Mouse (Mus musculus): ENCODE measurements around the gene Lrrc18. TPM values are rescaled to one million over a fixed set of nuclear protein-coding genes. Genes with fewer than 3 reads are reported as not detected.

The Lrrc18 gene
- 0.23 and 0.39 TPM in 2 replicates for polyA plus RNA-seq (2016; fragmentation: Nextera tagmentation; extraction: Ambion mirVana)

GRCm38 (mm10) chr14:32991082-32991481 is at the start of gene Lrrc18:
Gene Lrrc18, plus strand, starts transcription at chr14:32991382.
- whole genome bisulfite sequencing = 89% methylated on average over 2 of the region's 2 CpGs
- Histone ChIP-seq H3K36me3 (no peaks in the 10 kb centered on the region), H3K27me3 (ENCODE audit: insufficient read depth, poor library complexity, severe bottlenecking) (0 out of 2 replicates have a peak, but pooled peaks cover 3% of the 10 kb centered on the region), H3K27ac (no peak within 1 kb of the TSS), H3K4me3 (no peak within 1 kb of the TSS), H3K9me3 (no peaks in the 10 kb centered on the region), H3K4me1 (peaks cover 16% of the 10 kb centered on the region)
- peak; percentile 7 for DNase-seq (ENCODE audit: low spot score)

- DNase-seq (ENCODE audit: low spot score) = no peak
- 87% methylated on average over 2 of the region's 2 CpGs for WGBS
- H3K4me3 ChIP-seq = no peak overlapping the region
- no peaks in the 10 kb centered on the region for H3K36me3 ChIP-seq
- peaks cover 15% of the 10 kb centered on the region for H3K4me1 ChIP-seq
- peaks cover 6% of the 10 kb centered on the region; the same call in 1 of the 2 replicates for H3K27me3 ChIP-seq (ENCODE audit: insufficient read depth, poor library complexity, severe bottlenecking)
- H3K27ac ChIP-seq = no peak overlapping the region
- no peaks in the 10 kb centered on the region for H3K9me3 ChIP-seq
These were observed 43.7 kb upstream of the Lrrc18 start for GRCm38 (mm10) chr14:32947512-32947911.

- 60% methylated on average over 20 of the region's 20 CpGs for WGBS
- peaks cover 15% of the 10 kb centered on the region for H3K4me1 ChIP-seq
- H3K9me3 ChIP-seq = no peaks in the 10 kb centered on the region
- H3K27ac ChIP-seq = peak overlapping the region; percentile 64; the same call in 1 of the 2 replicates
- H3K4me3 ChIP-seq = no peak overlapping the region
- DNase-seq (ENCODE audit: low spot score) = peak; percentile 83
- H3K36me3 ChIP-seq = no peaks in the 10 kb centered on the region
- peaks cover 11% of the 10 kb centered on the region for H3K27me3 ChIP-seq (ENCODE audit: insufficient read depth, poor library complexity, severe bottlenecking)
These were observed 40.6 kb upstream of the Lrrc18 start for GRCm38 (mm10) chr14:32950312-32951301.

GRCm38 (mm10) chr14:32956486-32956885 is 34.7 kb upstream of the Lrrc18 start:
- WGBS = 74% methylated on average over 8 of the region's 8 CpGs
- no peak for DNase-seq (ENCODE audit: low spot score)
- H3K27ac ChIP-seq = no peak overlapping the region; the same call in 1 of the 2 replicates
- H3K4me3 ChIP-seq = no peak overlapping the region
- H3K27me3 ChIP-seq (ENCODE audit: insufficient read depth, poor library complexity, severe bottlenecking) = peaks cover 11% of the 10 kb centered on the region
- H3K9me3 ChIP-seq = no peaks in the 10 kb centered on the region
- no peaks in the 10 kb centered on the region for H3K36me3 ChIP-seq
- peaks cover 42% of the 10 kb centered on the region for H3K4me1 ChIP-seq

- WGBS = 48% methylated on average over 8 of the region's 8 CpGs
- no peak for DNase-seq (ENCODE audit: low spot score)
- H3K9me3 ChIP-seq = no peaks in the 10 kb centered on the region
- H3K4me1 ChIP-seq = peaks cover 48% of the 10 kb centered on the region
- H3K36me3 ChIP-seq = no peaks in the 10 kb centered on the region
- peak overlapping the region; percentile 56; the same call in 1 of the 2 replicates for H3K27ac ChIP-seq
- H3K4me3 ChIP-seq = no peak overlapping the region
- H3K27me3 ChIP-seq (ENCODE audit: insufficient read depth, poor library complexity, severe bottlenecking) = no peaks in the 10 kb centered on the region
These were observed 32.5 kb upstream of the Lrrc18 start for GRCm38 (mm10) chr14:32958671-32959070.

GRCm38 (mm10) chr14:32960481-32960880 is 30.7 kb upstream of the Lrrc18 start:
- no peak overlapping the region for H3K27ac ChIP-seq
- H3K4me1 ChIP-seq = peaks cover 48% of the 10 kb centered on the region
- H3K9me3 ChIP-seq = no peaks in the 10 kb centered on the region
- no peak overlapping the region for H3K4me3 ChIP-seq
- no peaks in the 10 kb centered on the region for H3K27me3 ChIP-seq (ENCODE audit: insufficient read depth, poor library complexity, severe bottlenecking)
- 40% methylated on average over 5 of the region's 5 CpGs for WGBS
- H3K36me3 ChIP-seq = no peaks in the 10 kb centered on the region
- DNase-seq (ENCODE audit: low spot score) = peak; percentile 81

- Histone ChIP-seq H3K4me3 (no peak overlapping the region), H3K4me1 (peaks cover 14% of the 10 kb centered on the region), H3K27ac (no peak overlapping the region), H3K9me3 (no peaks in the 10 kb centered on the region), H3K36me3 (no peaks in the 10 kb centered on the region), H3K27me3 (ENCODE audit: insufficient read depth, poor library complexity, severe bottlenecking) (no peaks in the 10 kb centered on the region)
- DNase-seq (ENCODE audit: low spot score) = no peak
- WGBS = 79% methylated on average over 10 of the region's 10 CpGs
These were observed 26.4 kb upstream of the Lrrc18 start for GRCm38 (mm10) chr14:32964742-32965141.

GRCm38 (mm10) chr14:32970700-32971099 is 20.5 kb upstream of the Lrrc18 start:
- Histone ChIP-seq H3K27me3 (ENCODE audit: insufficient read depth, poor library complexity, severe bottlenecking) (peaks cover 11% of the 10 kb centered on the region; the same call in 1 of the 2 replicates), H3K36me3 (no peaks in the 10 kb centered on the region), H3K27ac (no peak overlapping the region), H3K9me3 (no peaks in the 10 kb centered on the region), H3K4me3 (no peak overlapping the region), H3K4me1 (no peaks in the 10 kb centered on the region)
- WGBS = 74% methylated on average over 9 of the region's 9 CpGs
- no peak for DNase-seq (ENCODE audit: low spot score)

GRCm38 (mm10) chr14:32984176-32984738 is 6.9 kb upstream of the Lrrc18 start:
- H3K9me3 ChIP-seq = no peaks in the 10 kb centered on the region
- WGBS = 56% methylated on average over 6 of the region's 6 CpGs
- H3K4me3 ChIP-seq = no peak overlapping the region
- 0 out of 2 replicates have a peak overlapping the region, but pooled peaks have one; percentile 29 for H3K27ac ChIP-seq
- peaks cover 12% of the 10 kb centered on the region for H3K4me1 ChIP-seq
- no peaks in the 10 kb centered on the region for H3K27me3 ChIP-seq (ENCODE audit: insufficient read depth, poor library complexity, severe bottlenecking)
- H3K36me3 ChIP-seq = no peaks in the 10 kb centered on the region
- no peak for DNase-seq (ENCODE audit: low spot score)

GRCm38 (mm10) chr14:32986659-32987058 is 4.5 kb upstream of the Lrrc18 start:
- Histone ChIP-seq H3K27me3 (ENCODE audit: insufficient read depth, poor library complexity, severe bottlenecking) (0 out of 2 replicates have a peak, but pooled peaks cover 3% of the 10 kb centered on the region), H3K4me3 (no peak overlapping the region), H3K4me1 (peaks cover 12% of the 10 kb centered on the region), H3K9me3 (no peaks in the 10 kb centered on the region), H3K27ac (no peak overlapping the region), H3K36me3 (no peaks in the 10 kb centered on the region)
- 76% methylated on average over 4 of the region's 4 CpGs for WGBS
- no peak for DNase-seq (ENCODE audit: low spot score)

- Histone ChIP-seq H3K27ac (peak overlapping the region; percentile 67; the same call in 1 of the 2 replicates), H3K4me3 (peak overlapping the region; percentile 35), H3K36me3 (no peaks in the 10 kb centered on the region), H3K9me3 (no peaks in the 10 kb centered on the region), H3K4me1 (peaks cover 25% of the 10 kb centered on the region), H3K27me3 (ENCODE audit: insufficient read depth, poor library complexity, severe bottlenecking) (0 out of 2 replicates have a peak, but pooled peaks cover 3% of the 10 kb centered on the region)
- WGBS = 3% methylated on average over 10 of the region's 10 CpGs
- peak; percentile 76 for DNase-seq (ENCODE audit: low spot score)
These were observed 3.9 kb downstream of the Lrrc18 start for GRCm38 (mm10) chr14:32994954-32995636.

- H3K4me3 ChIP-seq = no peak overlapping the region
- H3K4me1 ChIP-seq = peaks cover 32% of the 10 kb centered on the region
- no peaks in the 10 kb centered on the region for H3K27me3 ChIP-seq (ENCODE audit: insufficient read depth, poor library complexity, severe bottlenecking)
- no peaks in the 10 kb centered on the region for H3K36me3 ChIP-seq
- H3K9me3 ChIP-seq = no peaks in the 10 kb centered on the region
- 47% methylated on average over 10 of the region's 10 CpGs for WGBS
- DNase-seq (ENCODE audit: low spot score) = no peak
- H3K27ac ChIP-seq = no peak overlapping the region
These were observed 8.3 kb downstream of the Lrrc18 start for GRCm38 (mm10) chr14:32999511-32999910.
